Mouse (Mus musculus) brain, embryonic 14.5 days (tissue): ENCODE data around the gene Lrrc25. TPM values are rescaled to one million over a fixed set of nuclear protein-coding genes. Genes with fewer than 3 reads are reported as not detected.

ENCODE experiments used
- DNase-seq: peaks from one replicate; pipeline ENCODE4 v3.0.0-alpha.2; 2011; ENCODE audit warnings: low read depth
- CTCF ChIP-seq: fragments of 200-500 bp; IDR thresholded peaks from 2 replicates; pipeline ENCODE4 v1.5.1; 2012; ENCODE audit warnings: inconsistent platforms, mild to moderate bottlenecking, moderate library complexity, borderline replicate concordance; ENCODE audit not compliant: insufficient read depth, insufficient read length; ENCODE audit errors: extremely low read depth
- POLR2A ChIP-seq: fragments of 200-500 bp; IDR thresholded peaks from 2 replicates; pipeline ENCODE4 v1.6.1; 2012; ENCODE audit warnings: mild to moderate bottlenecking, inconsistent platforms, borderline replicate concordance; ENCODE audit not compliant: poor library complexity, insufficient read depth, insufficient read length, severe bottlenecking; ENCODE audit errors: extremely low read depth
- polyA plus RNA-seq: library from polyadenylated mRNA; depleted of rRNA; stranded (reverse); fragments of >200 nt; gene quantifications from 2 replicates; pipeline ENCODE4 v1.2.3, GENCODE M21; 2012

Gene Lrrc25
- polyA plus RNA-seq, 1 experiment: 1.4 TPM

GRCm38 (mm10) chr8:70645501-70646224 lies 29.7 kb downstream of the Lrrc25 start:
- DNase-seq: no peak
- TF ChIP-seq CTCF (no peak), POLR2A (no peak)

GRCm38 (mm10) chr8:70646369-70646768 lies 30.4 kb downstream of the Lrrc25 start:
- TF ChIP-seq CTCF (no peak), POLR2A (no peak)
- no peak for DNase-seq

- TF ChIP-seq CTCF (no peak), POLR2A (no peak)
- DNase-seq: no peak
These were observed 30.8 kb downstream of the Lrrc25 start for GRCm38 (mm10) chr8:70646775-70647174.

- TF ChIP-seq POLR2A (no peak), CTCF (no peak)
- DNase-seq: no peak
These were observed 31.6 kb downstream of the Lrrc25 start for GRCm38 (mm10) chr8:70647343-70648163.

- TF ChIP-seq CTCF (no peak), POLR2A (no peak)
- no peak for DNase-seq
These were observed 32.1 kb downstream of the Lrrc25 start for GRCm38 (mm10) chr8:70648164-70648442.

- no peak for TF ChIP-seq POLR2A
- TF ChIP-seq CTCF: no peak
- no peak for DNase-seq
These were observed 33.0 kb downstream of the Lrrc25 start for GRCm38 (mm10) chr8:70648921-70649320.

- peak; percentile 96 for DNase-seq
- TF ChIP-seq CTCF (no peak), POLR2A (no peak)
These were observed 33.4 kb downstream of the Lrrc25 start for GRCm38 (mm10) chr8:70649324-70649723.

GRCm38 (mm10) chr8:70650351-70650750 lies 34.4 kb downstream of the Lrrc25 start:
- no peak for TF ChIP-seq CTCF
- TF ChIP-seq POLR2A: no peak
- no peak for DNase-seq

- DNase-seq: peak; percentile 49
These were observed 37.3 kb downstream of the Lrrc25 start for GRCm38 (mm10) chr8:70653226-70653625.

GRCm38 (mm10) chr8:70654121-70654520 lies 38.2 kb downstream of the Lrrc25 start:
- no peak for DNase-seq
- TF ChIP-seq CTCF: no peak

More at GRCm38 (mm10) chr8:70653226-70653625, 37.3 kb downstream of the Lrrc25 start:
- TF ChIP-seq CTCF: peak; percentile 65
- TF ChIP-seq POLR2A: no peak

- TF ChIP-seq CTCF: no peak
- no peak for TF ChIP-seq POLR2A
- peak; percentile 40 for DNase-seq
These were observed 39.5 kb downstream of the Lrrc25 start for GRCm38 (mm10) chr8:70655469-70655868.
